Mouse (Mus musculus): ENCODE data around the gene Gzmb.
"Not testable (repeated sequence)": the region's sequence is repeated elsewhere in the genome, so short reads cannot be mapped to it uniquely, and the experiment has no call there.

Gene Gzmb

GRCm38 (mm10) chr14:56262153-56262552 is at the start of gene Gzmb:
Gene Gzmb (minus strand): TSS chr14:56262260.
- DNase-seq (ENCODE audit: low read depth, low spot score), result no peak

GRCm38 (mm10) chr14:56311801-56312200 is 49.7 kb upstream of the Gzmb start:
- DNase-seq (ENCODE audit: low read depth, low spot score), result not testable (repeated sequence)

GRCm38 (mm10) chr14:56310238-56310637 is 48.2 kb upstream of the Gzmb start:
- DNase-seq (ENCODE audit: low read depth, low spot score), result no peak

- peak; percentile 46 for DNase-seq (ENCODE audit: low read depth, low spot score)
Measured at GRCm38 (mm10) chr14:56304149-56304548, 42.1 kb upstream of the Gzmb start.

GRCm38 (mm10) chr14:56303506-56304025 is 41.5 kb upstream of the Gzmb start:
- DNase-seq (ENCODE audit: low read depth, low spot score), result no peak

- DNase-seq (ENCODE audit: low read depth, low spot score), result no peak
Measured at GRCm38 (mm10) chr14:56302091-56302490, 40.0 kb upstream of the Gzmb start.

- DNase-seq (ENCODE audit: low read depth, low spot score), result no peak
Measured at GRCm38 (mm10) chr14:56296786-56297185, 34.7 kb upstream of the Gzmb start.

GRCm38 (mm10) chr14:56296106-56296505 is 34.0 kb upstream of the Gzmb start:
- no peak for DNase-seq (ENCODE audit: low read depth, low spot score)

- no peak for DNase-seq (ENCODE audit: low read depth, low spot score)
Measured at GRCm38 (mm10) chr14:56293146-56293545, 31.1 kb upstream of the Gzmb start.

- DNase-seq (ENCODE audit: low read depth, low spot score), result no peak
Measured at GRCm38 (mm10) chr14:56288651-56289050, 26.6 kb upstream of the Gzmb start.

GRCm38 (mm10) chr14:56287806-56288205 is 25.7 kb upstream of the Gzmb start:
- DNase-seq (ENCODE audit: low read depth, low spot score), result no peak

GRCm38 (mm10) chr14:56284356-56285325 is 22.6 kb upstream of the Gzmb start:
- DNase-seq (ENCODE audit: low read depth, low spot score), result no peak

GRCm38 (mm10) chr14:56283816-56284215 is 21.8 kb upstream of the Gzmb start:
- no peak for DNase-seq (ENCODE audit: low read depth, low spot score)

GRCm38 (mm10) chr14:56281090-56281489 is 19.0 kb upstream of the Gzmb start:
- no peak for DNase-seq (ENCODE audit: low read depth, low spot score)

GRCm38 (mm10) chr14:56278691-56279090 is 16.6 kb upstream of the Gzmb start:
- not testable (repeated sequence) for DNase-seq (ENCODE audit: low read depth, low spot score)

- DNase-seq (ENCODE audit: low read depth, low spot score), result not testable (repeated sequence)
Measured at GRCm38 (mm10) chr14:56276096-56276495, 14.0 kb upstream of the Gzmb start.

- DNase-seq (ENCODE audit: low read depth, low spot score), result no peak
Measured at GRCm38 (mm10) chr14:56266109-56266508, 4.0 kb upstream of the Gzmb start.

- DNase-seq (ENCODE audit: low read depth, low spot score), result no peak
Measured at GRCm38 (mm10) chr14:56240409-56240808, 21.7 kb downstream of the Gzmb start.

- DNase-seq (ENCODE audit: low read depth, low spot score), result no peak
Measured at GRCm38 (mm10) chr14:56234556-56234955, 27.5 kb downstream of the Gzmb start, which contains the start of gene Gzmc. Gene Gzmc (minus strand): TSS chr14:56234656.

- DNase-seq (ENCODE audit: low read depth, low spot score), result no peak
Measured at GRCm38 (mm10) chr14:56211317-56211716, 50.7 kb downstream of the Gzmb start, which contains the start of gene Gzmf. Gene Gzmf (minus strand): TSS chr14:56211417.
